Mouse (Mus musculus): Measurements from ENCODE around the gene Pappa. TPM values are rescaled to one million over a fixed set of nuclear protein-coding genes. Genes with fewer than 3 reads are reported as not detected.

Pappa gene
- total RNA-seq, 2 experiments from 2014 or later: 1.4 TPM

- no peak for DNase-seq
Observed at GRCm38 (mm10) chr4:65166288-65166835, 42.4 kb downstream of the Pappa start.

DNA sequence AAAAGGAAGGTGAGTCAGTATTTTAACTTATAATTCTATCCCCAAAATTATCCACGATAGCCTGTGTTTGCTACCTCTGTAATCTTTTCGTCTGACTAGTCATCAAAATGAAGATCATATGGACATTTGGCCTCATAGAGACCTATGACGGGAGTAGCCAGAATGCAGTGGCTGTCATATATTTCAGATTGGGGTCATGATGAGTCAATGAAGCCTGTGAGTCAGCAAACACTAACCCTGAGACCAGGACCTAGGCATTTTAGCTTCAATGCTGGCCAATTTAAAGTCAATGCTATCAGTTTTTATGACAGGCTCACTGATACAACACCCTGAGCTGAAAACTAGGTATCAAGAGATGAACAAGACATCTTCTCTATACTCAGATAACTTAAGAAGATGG lies 50.5 kb downstream of the Pappa start:
- no peak for DNase-seq

- no peak for DNase-seq
Observed at GRCm38 (mm10) chr4:65178146-65178545, 54.2 kb downstream of the Pappa start.

DNA sequence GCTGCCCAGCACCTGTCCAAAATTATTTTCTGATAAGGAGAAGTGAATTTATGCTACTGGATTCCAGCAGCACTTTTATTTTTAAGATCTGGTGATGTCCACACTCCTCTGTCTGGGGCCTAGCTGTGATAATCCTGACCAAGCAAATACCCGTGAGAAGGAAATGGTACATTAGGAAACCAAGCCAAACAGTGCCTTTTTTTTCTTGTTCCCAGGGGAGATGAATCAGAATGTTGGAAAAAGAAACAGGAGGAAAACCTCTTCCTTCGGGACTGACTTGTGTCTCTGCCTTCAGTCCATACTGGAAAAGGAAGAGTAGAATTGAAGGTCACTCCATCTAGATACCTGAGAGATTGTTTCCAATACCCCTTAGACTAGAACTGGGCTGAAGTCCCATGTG lies 63.3 kb downstream of the Pappa start:
- DNase-seq: no peak

- no peak for DNase-seq
Observed at GRCm38 (mm10) chr4:65187716-65188115, 63.7 kb downstream of the Pappa start.

DNA sequence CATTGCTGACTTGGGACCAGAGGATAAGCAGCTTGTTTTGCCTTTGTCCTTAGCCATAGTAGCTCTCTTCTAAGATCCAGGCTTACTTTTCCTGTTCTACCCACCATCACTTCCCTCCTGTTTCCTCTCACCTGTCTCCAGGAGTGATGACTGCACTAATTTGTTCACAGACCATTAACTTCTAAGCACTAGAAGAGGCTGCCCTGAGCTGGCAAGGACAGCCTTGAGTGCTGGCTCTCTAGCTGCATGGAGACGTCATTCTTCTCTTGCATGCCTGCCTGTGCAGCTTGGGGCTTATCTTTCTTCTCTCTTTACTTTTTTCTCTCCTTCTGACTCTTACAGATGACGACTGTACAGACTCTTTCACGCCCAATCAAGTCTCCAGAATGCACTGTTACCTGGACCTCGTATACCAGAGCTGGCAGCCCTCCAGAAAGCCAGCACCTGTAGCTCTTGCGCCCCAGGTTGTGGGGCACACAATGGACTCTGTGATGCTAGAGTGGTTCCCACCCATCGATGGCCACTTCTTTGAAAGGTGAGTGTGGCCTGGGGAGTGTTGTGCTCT lies 65.0 kb downstream of the Pappa start:
- no peak for DNase-seq

GRCm38 (mm10) chr4:65192810-65193209 lies 68.8 kb downstream of the Pappa start:
- no peak for DNase-seq

- no peak for DNase-seq
Observed at GRCm38 (mm10) chr4:65195971-65196370, 72.0 kb downstream of the Pappa start.

DNA sequence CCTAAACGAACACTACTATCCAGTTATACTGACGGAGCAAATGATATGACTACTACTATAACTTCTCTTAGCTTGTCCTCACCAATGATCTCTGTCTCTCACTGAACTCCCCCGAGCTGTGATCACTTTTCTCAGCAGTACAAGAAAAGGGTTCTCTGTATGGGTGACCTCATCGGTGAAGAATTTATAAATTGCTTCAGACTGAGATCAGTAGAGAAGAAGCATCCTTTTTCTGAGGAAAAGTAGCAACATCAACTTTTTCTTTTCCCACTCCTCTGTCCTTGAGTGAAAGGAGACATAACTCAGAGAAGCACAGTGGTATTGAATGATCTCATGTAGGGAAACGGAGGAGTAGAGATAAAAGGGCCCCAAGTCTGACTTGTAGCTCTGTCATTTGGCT lies 79.7 kb downstream of the Pappa start:
- no peak for DNase-seq

DNA sequence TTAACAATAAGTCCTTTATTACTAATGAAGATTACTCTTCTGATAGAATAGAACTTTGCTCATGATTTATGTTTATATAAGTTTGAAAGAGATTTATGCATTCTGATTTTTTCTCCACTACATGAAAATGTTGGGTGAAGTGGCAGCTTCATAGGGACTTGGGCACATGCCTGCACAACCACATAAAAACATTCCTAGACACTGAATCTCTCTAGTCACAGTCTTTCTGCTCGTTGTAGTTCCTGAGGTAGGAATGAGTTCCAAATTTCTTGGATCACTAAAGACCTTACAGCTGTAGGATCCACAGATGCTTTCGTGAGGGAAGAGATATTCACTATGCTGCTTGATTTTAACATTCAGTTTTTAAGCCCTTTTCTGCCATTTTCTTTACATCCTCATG lies 81.5 kb downstream of the Pappa start:
- DNase-seq: no peak

- no peak for DNase-seq
Observed at GRCm38 (mm10) chr4:65209369-65210015, 85.5 kb downstream of the Pappa start.

DNA sequence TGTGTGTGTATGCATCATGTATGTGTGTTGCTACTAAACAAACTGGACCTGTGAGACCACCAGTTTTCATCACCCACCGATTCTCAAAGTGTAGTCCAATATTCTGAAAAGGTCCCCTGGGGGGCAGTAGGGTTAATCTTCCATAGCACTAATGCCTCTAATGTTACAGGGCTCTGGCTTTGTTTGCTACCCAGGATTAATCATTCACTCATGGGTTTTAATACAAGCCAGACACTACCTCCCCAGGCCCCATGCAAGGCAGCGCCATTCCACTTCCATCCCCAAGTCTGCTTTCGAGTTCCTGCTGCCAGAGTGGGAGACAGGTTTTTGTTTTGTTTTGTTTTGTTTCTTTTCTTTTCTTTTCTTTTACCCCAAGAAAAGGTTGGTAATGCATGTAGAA lies 92.7 kb downstream of the Pappa start:
- DNase-seq: no peak

- DNase-seq: no peak
Observed at GRCm38 (mm10) chr4:65217651-65218364, 93.8 kb downstream of the Pappa start.

DNA sequence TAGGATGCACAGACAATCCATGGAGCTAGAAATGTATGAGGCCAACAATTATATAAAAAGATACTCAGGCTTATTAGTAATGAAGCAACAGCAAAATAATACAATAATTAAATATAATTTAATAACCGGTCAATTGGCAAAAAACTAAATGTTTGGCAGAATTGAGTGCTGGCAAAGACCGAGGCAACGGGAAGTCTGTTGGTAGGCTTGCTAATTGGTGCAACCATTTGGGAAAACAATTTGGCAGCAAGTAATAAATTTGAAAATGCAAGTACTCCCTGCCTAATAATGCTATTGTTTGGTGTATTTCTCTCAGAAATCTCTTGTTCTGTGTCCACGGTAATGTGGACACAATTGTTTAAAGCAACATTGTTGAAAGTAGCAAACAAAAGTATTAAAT lies 99.9 kb downstream of the Pappa start:
- DNase-seq: no peak

DNA sequence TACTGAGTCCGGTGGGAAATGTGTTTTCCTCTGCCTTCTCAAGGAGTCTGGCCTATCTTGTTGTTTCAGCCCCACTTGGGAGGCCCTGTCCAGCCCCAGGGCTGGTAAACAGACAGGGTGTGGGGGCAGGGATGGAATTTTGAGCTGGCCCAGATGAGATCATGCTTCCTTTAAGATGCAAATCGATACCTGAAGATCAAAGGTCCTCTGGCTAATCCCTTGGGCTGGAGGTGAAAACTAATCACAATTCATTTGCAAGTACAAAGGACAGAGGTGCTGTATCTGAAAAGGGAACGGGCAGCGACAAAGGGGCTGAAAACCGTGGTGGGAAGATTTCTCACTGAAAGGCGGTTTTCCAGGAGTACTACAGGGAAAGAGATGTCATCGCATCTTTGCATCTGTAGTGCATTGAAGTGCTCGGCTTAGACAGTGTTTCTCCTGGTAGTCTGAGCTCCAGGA lies 114.6 kb downstream of the Pappa start:
- DNase-seq: no peak

- no peak for DNase-seq
Observed at GRCm38 (mm10) chr4:65242434-65242931, 118.5 kb downstream of the Pappa start.

- DNase-seq: no peak
Observed at GRCm38 (mm10) chr4:65243245-65243644, 119.3 kb downstream of the Pappa start.

DNA sequence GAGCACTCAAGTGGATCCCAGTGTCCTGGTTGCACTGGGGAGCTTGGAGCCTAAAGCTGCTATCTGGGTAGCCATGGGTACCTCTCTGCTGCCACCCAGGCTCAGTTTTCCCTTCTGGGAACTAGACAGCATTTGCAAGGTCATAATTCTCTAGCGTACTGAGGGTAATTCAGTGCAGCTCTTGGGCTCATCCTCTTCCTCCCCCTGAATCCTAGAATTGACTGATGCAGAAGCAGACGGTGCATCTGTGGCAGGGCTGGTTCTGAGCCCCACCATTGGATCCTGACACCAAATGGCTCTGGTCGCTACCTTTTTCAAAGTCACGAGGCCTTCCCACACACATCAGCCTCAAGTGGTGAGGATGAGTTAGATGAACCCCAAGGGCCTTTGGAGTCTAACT lies 121.0 kb downstream of the Pappa start:
- no peak for DNase-seq

- no peak for DNase-seq
Observed at GRCm38 (mm10) chr4:65245440-65245839, 121.5 kb downstream of the Pappa start.

DNA sequence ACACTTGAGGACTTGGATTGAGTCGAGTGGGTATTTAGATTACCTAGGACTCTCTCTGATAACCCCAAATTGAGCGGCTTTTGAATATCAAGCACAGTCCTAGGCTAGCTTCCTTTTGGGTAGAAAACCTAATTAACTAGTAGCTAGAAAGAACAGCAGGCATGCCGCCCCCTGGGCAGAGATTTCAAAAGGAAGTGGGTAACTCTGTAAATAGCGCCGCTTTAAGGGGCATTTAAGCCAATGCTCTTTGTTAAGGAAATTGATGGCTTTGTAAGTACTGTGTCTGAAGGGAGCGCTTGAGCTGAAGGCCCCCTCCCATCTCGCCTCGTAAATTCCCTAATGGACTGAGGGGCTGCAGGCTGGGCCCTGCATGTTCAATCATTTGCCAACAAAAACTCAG lies 128.2 kb downstream of the Pappa start:
- DNase-seq: no peak

DNA sequence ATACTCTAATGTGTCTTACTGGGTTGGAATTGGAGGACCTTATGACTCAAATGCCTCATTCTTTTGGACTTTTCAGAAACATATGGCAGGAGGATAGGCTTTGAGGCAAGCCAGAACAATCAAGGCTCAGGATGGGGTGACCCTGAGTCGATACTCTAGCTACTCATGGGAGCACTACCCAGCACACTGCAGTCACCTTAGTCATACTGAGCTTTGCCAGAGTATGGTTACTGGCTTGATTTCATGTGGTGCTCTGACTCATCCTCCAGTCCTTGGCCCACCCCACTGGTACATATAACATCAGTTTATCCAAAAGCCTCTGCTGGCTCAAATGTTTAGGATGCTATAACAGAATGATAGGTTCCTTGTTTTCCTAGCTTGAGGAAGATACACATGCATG lies 130.1 kb downstream of the Pappa start:
- DNase-seq: no peak

- DNase-seq: no peak
Observed at GRCm38 (mm10) chr4:65267066-65267465, 143.1 kb downstream of the Pappa start.

DNA sequence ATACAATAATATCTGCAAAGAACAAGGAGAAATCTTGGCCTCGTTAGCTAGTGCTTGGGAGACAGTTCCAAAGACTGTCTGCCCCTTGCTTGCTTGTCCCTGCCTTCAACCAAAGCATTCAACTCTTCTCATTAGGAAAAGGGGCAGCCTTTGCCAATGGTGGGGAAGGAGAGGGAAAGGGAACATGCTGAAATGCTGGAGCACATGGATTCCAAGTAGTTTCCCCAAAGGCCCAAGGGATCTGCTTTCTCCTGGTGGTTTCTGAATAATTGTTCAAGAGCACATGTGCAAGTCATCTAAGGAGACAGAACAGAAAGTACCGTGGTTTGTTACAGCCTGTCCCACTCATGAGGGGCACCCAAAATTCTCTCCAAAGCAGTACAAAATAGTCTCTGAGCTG lies 146.0 kb downstream of the Pappa start:
- no peak for DNase-seq
